Mouse (Mus musculus) liver, embryonic 14.5 days (tissue): Measurements from ENCODE around the gene Gm13693.
"Not testable (repeated sequence)": the region's sequence is repeated elsewhere in the genome, so short reads cannot be mapped to it uniquely, and the experiment has no call there.

Source experiments
- CTCF ChIP-seq: IDR thresholded peaks from 2 replicates; pipeline ENCODE4 v1.5.1; 2016; ENCODE audit warnings: antibody characterized with exemption, low read depth, control low read depth
- EP300 ChIP-seq: IDR thresholded peaks from 2 replicates; pipeline ENCODE4 v1.6.1; 2016; ENCODE audit warnings: antibody characterized with exemption, low read depth

DNA sequence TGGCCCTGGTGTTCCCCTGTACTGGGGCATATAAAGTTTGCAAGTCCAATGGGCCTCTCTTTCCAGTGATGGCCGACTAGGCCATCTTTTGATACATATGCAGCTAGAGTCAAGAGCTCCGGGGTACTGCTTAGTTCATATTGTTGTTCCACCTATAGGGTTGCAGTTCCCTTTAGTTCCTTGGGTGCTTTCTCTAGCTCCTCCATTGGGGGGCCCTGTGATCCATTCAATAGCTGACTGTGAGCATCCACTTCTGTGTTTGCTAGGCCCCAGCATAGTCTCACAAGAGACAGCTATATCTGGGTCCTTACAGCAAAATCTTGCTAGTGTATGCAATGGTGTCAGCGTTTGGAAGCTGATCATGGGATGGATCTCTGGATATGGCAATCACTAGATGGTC, 33.2 kb downstream of the Gm13693 start:
- not testable (repeated sequence) for TF ChIP-seq EP300, CTCF
